Mouse (Mus musculus) bone marrow macrophage, adult 2 months (primary cell): ENCODE measurements around the gene Armh3. TPM values are rescaled to one million over a fixed set of nuclear protein-coding genes. Genes with fewer than 3 reads are reported as not detected.
"Not testable (repeated sequence)": the region's sequence is repeated elsewhere in the genome, so short reads cannot be mapped to it uniquely, and the experiment has no call there.

ENCODE experiments used
- H3K27ac ChIP-seq: 2 replicates; pipeline ENCODE4 v1.5.1; 2012; ENCODE audit warnings: low read depth, low read length; ENCODE audit not compliant: insufficient read depth
- H3K4me1 ChIP-seq: 2 replicates; pipeline ENCODE4 v1.6.1; 2012; ENCODE audit warnings: low read length; ENCODE audit not compliant: control insufficient read depth, insufficient read depth
- H3K4me3 ChIP-seq: 2 replicates; pipeline ENCODE4 v1.5.1; 2012; ENCODE audit warnings: mild to moderate bottlenecking, low read length, moderate library complexity; ENCODE audit not compliant: insufficient read depth
- CTCF ChIP-seq: IDR thresholded peaks from 2 replicates; pipeline ENCODE4 v1.5.1; 2012; ENCODE audit warnings: low read depth, mild to moderate bottlenecking, low read length, moderate library complexity
- POLR2A ChIP-seq: IDR thresholded peaks from 2 replicates; pipeline ENCODE4 v1.6.1; 2012; ENCODE audit warnings: mild to moderate bottlenecking, low read depth, low read length, borderline replicate concordance
- polyA plus RNA-seq: library from polyadenylated mRNA; stranded (reverse); fragments of >200 nt; gene quantifications from 2 replicates; pipeline ENCODE4 v1.2.4, GENCODE M21; 2012; ENCODE audit not compliant: missing spikeins, insufficient read depth, insufficient read length

The Armh3 gene
- polyA plus RNA-seq, 1 experiment = 13.2 TPM

GRCm38 (mm10) chr19:45813263-45813662, 185.0 kb downstream of the Armh3 start:
- no peak overlapping the region for H3K27ac ChIP-seq
- TF ChIP-seq CTCF = peak; percentile 88
- TF ChIP-seq POLR2A = no peak
- no peak overlapping the region for H3K4me3 ChIP-seq

GRCm38 (mm10) chr19:45812673-45813252, 185.5 kb downstream of the Armh3 start:
- H3K4me1 ChIP-seq = no peaks in the 10 kb centered on the region
- TF ChIP-seq CTCF (no peak), POLR2A (no peak)
- H3K4me3 ChIP-seq = peak overlapping the region; percentile 48
- H3K27ac ChIP-seq = no peak overlapping the region

More at GRCm38 (mm10) chr19:45813263-45813662, 185.0 kb downstream of the Armh3 start:
- no peaks in the 10 kb centered on the region for H3K4me1 ChIP-seq

- no peaks in the 10 kb centered on the region for H3K4me1 ChIP-seq
- H3K4me3 ChIP-seq = peak overlapping the region; percentile 48
- TF ChIP-seq POLR2A (no peak), CTCF (no peak)
- no peak overlapping the region for H3K27ac ChIP-seq
These were observed 186.2 kb downstream of the Armh3 start for GRCm38 (mm10) chr19:45812115-45812514.

GRCm38 (mm10) chr19:45811028-45811674, 187.1 kb downstream of the Armh3 start:
- Histone ChIP-seq H3K4me1 (no peaks in the 10 kb centered on the region), H3K27ac (no peak overlapping the region), H3K4me3 (no peak overlapping the region)
- TF ChIP-seq POLR2A (no peak), CTCF (no peak)

GRCm38 (mm10) chr19:45807732-45808131, 190.6 kb downstream of the Armh3 start:
- H3K4me3 ChIP-seq = no peak overlapping the region

GRCm38 (mm10) chr19:45805817-45806216, 192.5 kb downstream of the Armh3 start:
- H3K4me3 ChIP-seq, H3K27ac ChIP-seq, H3K4me1 ChIP-seq: not testable (repeated sequence)

More at GRCm38 (mm10) chr19:45807732-45808131, 190.6 kb downstream of the Armh3 start:
- Histone ChIP-seq H3K27ac (no peak overlapping the region), H3K4me1 (no peaks in the 10 kb centered on the region)
- TF ChIP-seq CTCF = no peak
- no peak for TF ChIP-seq POLR2A

GRCm38 (mm10) chr19:45804593-45805368, 193.5 kb downstream of the Armh3 start:
- Histone ChIP-seq H3K4me3 (no peak overlapping the region; the same call in 1 of the 2 replicates), H3K27ac (no peak overlapping the region), H3K4me1 (no peaks in the 10 kb centered on the region)
- no peak for TF ChIP-seq POLR2A
- TF ChIP-seq CTCF = peak; percentile 49

GRCm38 (mm10) chr19:45803408-45803807, 194.9 kb downstream of the Armh3 start:
- H3K27ac ChIP-seq = no peak overlapping the region
- TF ChIP-seq CTCF = no peak
- no peak for TF ChIP-seq POLR2A
- no peaks in the 10 kb centered on the region for H3K4me1 ChIP-seq
- H3K4me3 ChIP-seq = no peak overlapping the region

GRCm38 (mm10) chr19:45802702-45803101, 195.6 kb downstream of the Armh3 start:
- Histone ChIP-seq H3K4me3 (no peak overlapping the region), H3K4me1 (no peaks in the 10 kb centered on the region), H3K27ac (no peak overlapping the region)
- no peak for TF ChIP-seq CTCF
- TF ChIP-seq POLR2A = no peak

- no peaks in the 10 kb centered on the region for H3K4me1 ChIP-seq
- TF ChIP-seq CTCF (no peak), POLR2A (no peak)
- H3K27ac ChIP-seq = no peak overlapping the region
These were observed 201.4 kb downstream of the Armh3 start for GRCm38 (mm10) chr19:45796879-45797278.

More at GRCm38 (mm10) chr19:45796879-45797278, 201.4 kb downstream of the Armh3 start:
- H3K4me3 ChIP-seq = no peak overlapping the region
